Mouse (Mus musculus) stomach, embryonic 16.5 days (tissue): ENCODE measurements around the gene Cks2. TPM values are rescaled to one million over a fixed set of nuclear protein-coding genes. Genes with fewer than 3 reads are reported as not detected.

Source experiments
- ATAC-seq: fragments of 200-750 bp; cut with Nextera tagmentation; 2 replicates; pipeline ENCODE4 v1.8.0; 2017; ENCODE audit warnings: moderate number of reproducible peaks, moderate TSS enrichment; ENCODE audit not compliant: insufficient read depth, low FRiP score
- H3K27ac ChIP-seq: fragments of 300-500 bp; sonication (generic); 2 replicates; pipeline ENCODE4 v1.5.1; 2014; ENCODE audit warnings: low read length
- H3K27me3 ChIP-seq: fragments of 300-500 bp; sonication (generic); 2 replicates; pipeline ENCODE4 v1.6.1; 2014; ENCODE audit warnings: low read length, control low read depth, mixed read lengths; ENCODE audit not compliant: control insufficient read depth, insufficient read depth
- H3K36me3 ChIP-seq: fragments of 300-500 bp; sonication (generic); 2 replicates; pipeline ENCODE4 v1.6.1; 2014; ENCODE audit warnings: low read length; ENCODE audit not compliant: control insufficient read depth, insufficient read depth
- H3K4me1 ChIP-seq: fragments of 300-500 bp; sonication (generic); 2 replicates; pipeline ENCODE4 v1.6.1; 2014; ENCODE audit warnings: low read length, control low read depth, mixed read lengths; ENCODE audit not compliant: control insufficient read depth, insufficient read depth
- H3K4me2 ChIP-seq: fragments of 300-500 bp; sonication (generic); 2 replicates; pipeline ENCODE4 v1.6.1; 2014; ENCODE audit warnings: low read depth, low read length, mixed read lengths
- H3K4me3 ChIP-seq: fragments of 300-500 bp; sonication (generic); replicated peaks from 2 replicates; pipeline ENCODE4 v1.5.1; 2014; ENCODE audit warnings: mild to moderate bottlenecking, low read length
- H3K9ac ChIP-seq: fragments of 300-500 bp; sonication (generic); 2 replicates; pipeline ENCODE4 v1.6.1; 2014; ENCODE audit warnings: low read length
- H3K9me3 ChIP-seq: fragments of 300-500 bp; sonication (generic); replicated peaks from 2 replicates; pipeline ENCODE4 v1.6.1; 2016; ENCODE audit warnings: low read length, control low read depth; ENCODE audit not compliant: control insufficient read depth
- WGBS: fragments of 180-500 bp; shearing (Covaris S2); extraction: QIAGEN DNeasy Blood & Tissue Kit; methylation state at CpG from one replicate; pipeline ENCODE4 v1.1.7; 2014; 5-methylcytosine and 5-hydroxymethylcytosine counted together
- polyA plus RNA-seq: library from polyadenylated mRNA; unstranded; fragments of >200 nt; fragmentation: Nextera tagmentation; extraction: Ambion mirVana; gene quantifications from 2 replicates; pipeline ENCODE4 v1.2.1, GENCODE M21; 2015

Gene Cks2
- polyA plus RNA-seq, 1 experiment from 2014 or later, result 274 TPM

DNA sequence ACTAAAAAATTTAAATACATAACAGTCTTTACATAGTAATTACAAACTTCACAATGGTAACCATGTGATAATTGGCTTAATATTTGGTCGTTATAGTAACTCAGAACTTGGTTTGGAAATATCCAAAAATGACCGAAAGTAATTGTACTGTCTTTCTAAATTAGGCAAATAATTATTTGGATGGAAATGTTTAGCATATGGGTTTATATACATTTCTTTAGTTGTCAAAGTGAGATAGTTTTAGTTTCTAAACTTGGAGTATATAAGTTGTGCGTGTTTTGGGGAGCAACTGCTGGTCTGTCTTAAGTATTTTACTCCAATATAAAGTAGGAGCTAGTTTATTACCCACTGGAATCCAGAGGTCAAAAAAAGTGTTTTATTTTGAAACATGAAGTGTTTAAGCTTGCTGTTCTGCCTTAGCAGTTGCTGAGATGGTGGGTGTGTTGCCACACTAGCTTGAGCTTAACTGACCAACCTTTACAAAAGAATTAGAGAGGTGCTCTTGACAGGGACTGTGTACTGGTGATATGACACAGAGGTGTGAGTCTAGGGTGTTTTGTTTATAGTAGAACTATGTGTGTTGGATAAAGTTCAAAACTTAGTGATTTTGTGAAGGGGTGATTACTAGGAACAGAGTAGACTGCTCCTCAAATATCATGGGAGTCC, 1.5 kb downstream of the Cks2 start:
- no peaks in the 10 kb centered on the region for H3K9me3 ChIP-seq
- no peak overlapping the region for H3K27ac ChIP-seq
- H3K36me3 ChIP-seq, result no peaks in the 10 kb centered on the region
- no peaks in the 10 kb centered on the region for H3K27me3 ChIP-seq
- 14% methylated on average over 3 of the region's 3 CpGs for WGBS
- H3K4me3 ChIP-seq, result peak overlapping the region; percentile 81
- no peak for ATAC-seq
- peaks cover 22% of the 10 kb centered on the region for H3K4me1 ChIP-seq
- peak overlapping the region; percentile 82 for H3K9ac ChIP-seq
- H3K4me2 ChIP-seq, result peak overlapping the region; percentile 75

DNA sequence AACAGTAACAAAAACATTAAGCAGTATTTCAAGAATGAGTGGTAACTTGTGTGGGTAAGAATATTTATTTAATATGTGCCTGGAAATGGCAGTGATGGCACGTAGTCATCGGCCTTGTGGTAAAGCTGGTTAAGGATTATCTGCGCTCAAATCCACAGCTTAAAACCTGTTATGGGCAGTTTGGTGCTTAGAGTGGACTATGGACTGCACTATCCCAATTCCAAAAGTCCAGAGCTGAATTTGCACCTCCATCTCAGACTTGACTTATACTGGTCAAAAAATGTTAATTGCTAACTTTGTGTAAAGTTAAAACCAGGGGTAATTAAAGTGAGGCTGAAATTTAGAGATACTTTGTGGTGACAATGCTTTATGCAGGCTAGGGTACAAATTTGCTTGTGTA, 2.7 kb downstream of the Cks2 start:
- Histone ChIP-seq H3K36me3 (no peaks in the 10 kb centered on the region; the same call in 1 of the 2 replicates), H3K4me1 (peaks cover 26% of the 10 kb centered on the region), H3K9ac (peak overlapping the region; percentile 39; the same call in 1 of the 2 replicates), H3K4me3 (peak overlapping the region; percentile 49), H3K4me2 (peak overlapping the region; percentile 75), H3K27ac (no peak overlapping the region), H3K27me3 (no peaks in the 10 kb centered on the region), H3K9me3 (no peaks in the 10 kb centered on the region)
- ATAC-seq, result no peak
- 87% methylated on average over 3 of the region's 3 CpGs for whole genome bisulfite sequencing

DNA sequence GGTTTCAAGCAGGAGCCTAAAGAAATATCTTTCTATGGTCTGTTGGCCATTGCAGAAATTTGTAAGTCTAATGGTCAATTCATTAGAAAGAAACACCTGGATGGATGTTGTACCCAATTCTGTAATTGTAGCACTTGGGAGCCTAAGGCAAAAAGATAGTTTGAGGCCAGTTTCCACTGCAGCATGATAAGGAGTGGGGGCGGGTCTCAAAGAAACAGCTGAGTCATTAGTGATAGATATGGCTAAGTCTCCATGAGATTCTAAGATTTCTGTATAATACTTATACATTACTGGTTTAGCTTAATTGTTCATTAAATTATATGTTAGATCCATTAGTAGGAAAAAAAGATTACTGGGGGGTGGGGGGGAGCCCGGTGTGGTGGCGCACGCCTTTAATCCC, 3.2 kb downstream of the Cks2 start:
- Histone ChIP-seq H3K27ac (no peak overlapping the region), H3K4me2 (peak overlapping the region; percentile 75; the same call in 1 of the 2 replicates), H3K9ac (no peak overlapping the region)

DNA sequence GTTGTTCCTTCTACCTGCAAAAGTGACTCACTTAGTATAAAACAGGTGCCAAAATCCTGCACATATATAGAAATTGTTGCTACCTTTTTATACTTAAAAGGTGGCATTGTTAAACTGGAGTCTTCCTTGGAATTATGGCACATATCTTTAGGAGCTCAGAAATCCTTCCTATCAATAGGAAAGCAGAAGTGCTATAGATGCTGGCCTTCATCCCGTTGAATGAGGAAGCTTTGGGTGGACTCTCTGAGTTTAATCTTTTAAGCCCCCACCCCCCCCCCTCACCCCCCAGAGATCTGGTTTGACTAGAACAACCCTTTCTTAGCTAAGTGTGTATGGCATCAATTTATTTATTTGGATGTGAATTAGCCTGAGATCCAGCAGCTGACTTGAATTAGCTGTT, 4.7 kb downstream of the Cks2 start:
- H3K4me2 ChIP-seq, result no peak overlapping the region
- H3K4me1 ChIP-seq, result peaks cover 26% of the 10 kb centered on the region
- ATAC-seq, result no peak
- no peaks in the 10 kb centered on the region; the same call in 1 of the 2 replicates for H3K36me3 ChIP-seq
- 49% methylated on average over 1 of the region's 1 CpGs for WGBS
- H3K4me3 ChIP-seq, result no peak overlapping the region
- no peaks in the 10 kb centered on the region for H3K9me3 ChIP-seq
- no peak overlapping the region for H3K27ac ChIP-seq
- no peak overlapping the region for H3K9ac ChIP-seq
- no peaks in the 10 kb centered on the region for H3K27me3 ChIP-seq

More for the DNA sequence above, 3.2 kb downstream of the Cks2 start:
- 80% methylated on average over 4 of the region's 4 CpGs for WGBS
- Histone ChIP-seq H3K36me3 (no peaks in the 10 kb centered on the region; the same call in 1 of the 2 replicates), H3K4me1 (peaks cover 26% of the 10 kb centered on the region), H3K4me3 (0 out of 2 replicates have a peak overlapping the region, but pooled peaks have one; percentile 49), H3K27me3 (no peaks in the 10 kb centered on the region), H3K9me3 (no peaks in the 10 kb centered on the region)
- no peak for ATAC-seq

DNA sequence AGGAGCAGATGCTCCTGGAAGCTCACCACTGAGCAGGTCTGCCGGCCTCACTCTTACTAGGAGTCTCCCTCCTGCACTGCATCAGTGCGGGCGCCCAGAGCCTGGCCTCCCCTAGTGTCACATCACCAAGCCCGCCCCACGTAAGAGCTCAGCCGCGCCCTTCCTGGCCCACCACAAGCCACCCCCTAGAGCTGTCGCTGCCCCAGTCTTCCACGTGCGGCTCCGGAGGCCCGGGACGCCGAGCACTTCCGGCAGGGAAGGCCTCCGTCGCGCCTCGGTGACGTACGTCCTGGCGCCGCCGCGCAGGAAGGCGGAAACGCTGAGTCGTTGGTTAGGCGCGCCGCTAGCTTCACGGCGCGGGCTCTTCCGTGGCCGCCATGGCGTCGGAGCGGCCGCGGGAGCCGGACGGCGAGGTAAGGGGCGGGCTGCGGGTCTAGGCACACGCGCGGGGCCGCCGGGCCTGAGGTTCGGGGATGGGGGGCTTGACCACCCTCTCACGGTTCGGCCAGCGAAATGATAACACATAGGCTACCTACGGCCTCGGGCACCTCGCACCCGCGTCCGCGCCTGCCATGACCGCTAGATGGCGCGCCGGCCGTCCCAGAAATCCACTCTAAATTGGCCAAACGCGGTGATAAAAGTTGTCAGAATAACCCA, 6.5 kb downstream of the Cks2 start, which contains the start of gene Secisbp2:
Gene Secisbp2, plus strand, starts transcription at position 290 of the 657 bp plus-strand sequence.
- H3K9ac ChIP-seq, result peak within 1 kb of the TSS; percentile 87
- peak within 1 kb of the TSS; percentile 90 for H3K4me2 ChIP-seq
- H3K4me1 ChIP-seq, result peaks cover 25% of the 10 kb centered on the region
- H3K9me3 ChIP-seq, result no peaks in the 10 kb centered on the region
- peak within 1 kb of the TSS; percentile 87 for H3K27ac ChIP-seq
- under 1% methylated on average over 69 of the region's 69 CpGs for WGBS
- H3K27me3 ChIP-seq, result no peaks in the 10 kb centered on the region
- peak; percentile 95 for ATAC-seq
- peak within 1 kb of the TSS; percentile 82 for H3K4me3 ChIP-seq
- peaks cover 9% of the 10 kb centered on the region for H3K36me3 ChIP-seq

DNA sequence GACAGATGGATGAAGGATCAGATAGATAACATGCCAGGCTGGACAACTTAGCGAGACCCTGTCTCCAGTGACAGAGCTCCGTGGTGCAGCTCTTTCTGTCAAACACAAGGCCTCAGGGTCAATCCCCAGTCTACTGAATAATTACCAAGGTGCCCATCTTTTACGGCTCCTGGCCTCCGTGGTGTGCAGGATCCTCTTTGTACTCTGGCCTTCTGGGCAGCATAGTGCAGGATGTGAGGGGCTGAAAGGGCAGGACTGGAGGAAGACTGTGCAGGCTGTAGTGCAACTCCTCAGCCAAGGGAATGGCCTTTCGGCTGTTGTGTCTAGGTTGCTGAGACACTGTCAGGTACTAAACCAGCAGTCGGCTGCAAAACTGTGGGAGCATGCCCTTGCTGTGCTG, 8.1 kb downstream of the Cks2 start:
- Histone ChIP-seq H3K4me1 (peaks cover 10% of the 10 kb centered on the region), H3K4me2 (no peak overlapping the region), H3K36me3 (peaks cover 19% of the 10 kb centered on the region), H3K27ac (no peak overlapping the region), H3K9ac (no peak overlapping the region), H3K9me3 (no peaks in the 10 kb centered on the region), H3K4me3 (no peak overlapping the region), H3K27me3 (no peaks in the 10 kb centered on the region)
- WGBS, result 94% methylated on average over 6 of the region's 6 CpGs
- no peak for ATAC-seq

DNA sequence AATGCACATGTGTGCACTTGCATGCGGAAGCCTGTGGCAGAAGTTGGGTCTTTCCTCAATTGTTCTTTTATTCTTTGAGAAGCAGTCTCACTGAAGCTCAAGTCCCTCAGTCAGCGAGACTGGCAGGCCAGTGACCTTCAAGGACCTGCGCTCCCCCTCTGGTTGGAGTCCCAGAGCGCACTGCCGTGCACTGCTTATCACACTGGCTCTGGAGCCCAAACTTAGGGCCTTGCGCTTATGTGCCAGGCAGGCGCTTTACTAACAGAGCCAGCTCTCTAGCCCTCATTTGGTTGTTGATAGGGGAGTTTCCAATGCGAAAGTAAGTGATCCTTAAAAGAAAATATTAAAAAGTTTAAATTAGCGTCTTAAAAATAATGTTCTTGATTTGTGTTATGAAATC, 8.9 kb downstream of the Cks2 start:
- Histone ChIP-seq H3K4me3 (no peak overlapping the region), H3K27ac (no peak overlapping the region), H3K27me3 (no peaks in the 10 kb centered on the region), H3K4me1 (peaks cover 8% of the 10 kb centered on the region; the same call in 1 of the 2 replicates), H3K4me2 (no peak overlapping the region), H3K36me3 (peaks cover 23% of the 10 kb centered on the region), H3K9ac (no peak overlapping the region), H3K9me3 (no peaks in the 10 kb centered on the region)
- 94% methylated on average over 9 of the region's 9 CpGs for WGBS
- no peak for ATAC-seq

DNA sequence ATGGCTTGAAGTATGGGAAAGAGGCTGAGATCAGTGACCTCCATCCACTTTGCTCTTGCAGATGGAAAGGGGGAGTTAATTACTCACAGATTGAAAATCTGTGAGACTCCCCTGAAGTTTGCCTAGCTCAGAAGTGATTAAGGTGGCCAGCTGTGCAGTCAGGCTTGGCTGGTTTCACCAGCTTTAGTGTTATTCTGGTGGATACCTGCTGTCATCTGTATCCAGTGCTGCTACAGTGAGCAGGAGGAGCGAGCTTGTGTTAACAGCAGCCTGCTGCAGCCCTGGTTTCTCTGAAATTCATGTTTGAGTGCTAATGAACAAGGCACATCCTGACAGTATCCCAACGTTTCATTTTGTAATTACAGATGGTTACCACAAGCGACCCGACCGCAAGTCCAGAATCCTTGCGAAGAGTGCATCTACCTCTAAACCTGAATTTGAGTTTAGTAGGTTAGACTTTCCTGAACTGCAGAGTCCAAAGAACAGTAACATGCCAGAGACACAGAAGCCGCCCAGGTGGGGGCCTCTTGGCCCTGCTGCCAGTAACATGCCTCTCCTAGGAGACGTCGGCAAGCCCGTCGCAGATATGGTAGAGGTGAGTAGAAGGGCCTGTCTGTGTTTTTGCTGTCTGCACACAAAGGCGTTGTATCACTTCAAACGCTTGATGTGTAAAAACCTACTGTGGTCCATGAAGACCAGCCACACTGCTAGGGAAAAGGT, 11.6 kb downstream of the Cks2 start:
- Histone ChIP-seq H3K27ac (no peak overlapping the region), H3K9me3 (no peaks in the 10 kb centered on the region), H3K36me3 (peaks cover 38% of the 10 kb centered on the region), H3K4me1 (peaks cover 4% of the 10 kb centered on the region; the same call in 1 of the 2 replicates), H3K4me2 (no peak overlapping the region), H3K9ac (no peak overlapping the region), H3K27me3 (no peaks in the 10 kb centered on the region), H3K4me3 (no peak overlapping the region)
- 94% methylated on average over 13 of the region's 13 CpGs for WGBS
- no peak for ATAC-seq

DNA sequence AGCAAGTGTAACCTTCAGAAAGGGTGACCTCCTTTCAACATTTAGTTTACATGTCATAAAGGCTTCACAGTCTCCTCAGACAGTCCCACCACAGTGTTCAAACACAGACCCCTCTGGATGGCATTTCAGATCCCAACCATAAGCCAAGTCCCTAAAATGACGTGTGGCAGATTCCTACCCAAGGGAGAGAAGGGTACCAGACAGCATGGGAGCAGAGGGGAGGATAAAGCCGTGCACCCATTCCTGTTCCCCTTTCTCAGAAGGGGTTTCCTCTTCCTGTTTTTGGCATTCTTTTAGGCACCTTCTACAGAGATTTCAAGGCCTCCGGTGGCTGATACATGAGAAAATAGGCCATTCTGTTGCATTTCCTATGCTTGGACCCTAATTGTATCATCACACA, 13.1 kb downstream of the Cks2 start:
- WGBS, result 89% methylated on average over 3 of the region's 3 CpGs
- H3K36me3 ChIP-seq, result peaks cover 48% of the 10 kb centered on the region
- H3K4me3 ChIP-seq, result no peak overlapping the region
- ATAC-seq, result no peak
- no peaks in the 10 kb centered on the region for H3K9me3 ChIP-seq
- H3K4me2 ChIP-seq, result no peak overlapping the region
- H3K27ac ChIP-seq, result no peak overlapping the region
- H3K4me1 ChIP-seq, result no peaks in the 10 kb centered on the region
- H3K9ac ChIP-seq, result no peak overlapping the region
- H3K27me3 ChIP-seq, result no peaks in the 10 kb centered on the region
